ENCODE assay signal across 26 mouse cellular contexts in the genomic region with DNA sequence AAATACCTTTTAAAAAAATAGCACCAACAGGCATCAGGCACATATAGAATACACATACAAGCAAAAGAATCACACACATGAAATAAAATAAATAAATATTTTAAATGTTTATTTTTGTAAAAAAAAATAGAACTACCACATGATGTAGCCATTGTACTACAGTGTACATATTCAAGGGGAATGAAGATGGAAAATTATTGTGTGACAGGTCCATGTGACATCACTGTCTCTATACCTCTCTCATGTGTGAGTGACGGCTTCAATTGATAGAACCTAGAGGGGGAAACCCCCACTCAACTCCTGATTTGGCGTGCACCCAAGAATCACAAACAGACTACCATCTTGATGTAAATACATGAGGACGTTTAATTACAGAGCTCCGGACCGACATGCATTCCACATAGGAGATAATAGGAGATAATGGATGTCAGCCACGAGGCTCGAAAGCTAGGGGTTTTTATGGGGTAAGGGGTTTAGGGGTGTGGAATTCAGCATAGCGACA.
DNase-seq lines count a peak whose midpoint lies in the region; ATAC-seq and TF ChIP-seq lines count a peak whose summit lies in the region.
"Had no signal": no experiment of that assay in that cellular context is flagged by ENCODE, and none has a peak within 500 bp of the region (broad histone marks: within the 10 kb centered on the region; RNA-seq: fewer than 3 reads in every experiment).

No protein-coding gene starts in this region.

- TF ChIP-seq EP300 in heart, adult 2 months (IDR thresholded peaks at IDR 0.05; ENCODE audit: insufficient read depth, low read depth, low read length): no peak

- intact Hi-C loops in heart, adult 2 months (cut with DNase I): no loop called here

- no peak overlapping the region for H3K9ac ChIP-seq in forebrain, embryonic 13.5 days
- no peak overlapping the region for H3K9ac ChIP-seq in forebrain, embryonic 12.5 days
- no peak overlapping the region for H3K9ac ChIP-seq in forebrain, embryonic 15.5 days (replicated peaks)
- no peak overlapping the region for H3K9ac ChIP-seq in forebrain, postnatal 0 days
- H3K9ac ChIP-seq in heart, adult 2 months (ENCODE audit: low read depth, low read length): no peak overlapping the region
- H3K9ac ChIP-seq: embryonic facial prominence, embryonic 13.5 days; embryonic facial prominence, embryonic 15.5 days had no signal

- no peak for TF ChIP-seq POLR2A in heart, adult 2 months (IDR thresholded peaks at IDR 0.05; ENCODE audit: insufficient read depth, low read depth, low read length)
- no peak for TF ChIP-seq POLR2A in brain, embryonic 14.5 days (IDR thresholded peaks at IDR 0.05; ENCODE audit: borderline replicate concordance, extremely low read depth, insufficient read depth, insufficient read length, poor library complexity, severe bottlenecking)

- WGBS in forebrain, embryonic 13.5 days: 47% methylated on average over 8 of the region's 8 CpGs
- 64% methylated on average over 8 of the region's 8 CpGs for WGBS in forebrain, embryonic 12.5 days
- WGBS in forebrain, embryonic 15.5 days: 27% methylated on average over 8 of the region's 8 CpGs
- 36% methylated on average over 8 of the region's 8 CpGs for WGBS in forebrain, postnatal 0 days
- WGBS in heart, adult 2 months: 36% methylated on average over 8 of the region's 8 CpGs

- H3K36me3 ChIP-seq in forebrain, embryonic 13.5 days (ENCODE audit: poor library complexity, severe bottlenecking): no peaks in the 10 kb centered on the region
- H3K36me3 ChIP-seq in forebrain, embryonic 12.5 days (replicated peaks): no peaks in the 10 kb centered on the region
- H3K36me3 ChIP-seq in forebrain, embryonic 15.5 days: no peaks in the 10 kb centered on the region
- H3K36me3 ChIP-seq in forebrain, postnatal 0 days (ENCODE audit: insufficient read depth): no peaks in the 10 kb centered on the region
- H3K36me3 ChIP-seq in heart, adult 2 months (ENCODE audit: control insufficient read depth, insufficient read depth, low read length): no peaks in the 10 kb centered on the region
- H3K36me3 ChIP-seq: embryonic facial prominence, embryonic 13.5 days; embryonic facial prominence, embryonic 15.5 days; G1E had no signal

- H3K4me1 ChIP-seq in forebrain, embryonic 13.5 days: no peaks in the 10 kb centered on the region
- no peaks in the 10 kb centered on the region for H3K4me1 ChIP-seq in forebrain, embryonic 12.5 days
- no peaks in the 10 kb centered on the region for H3K4me1 ChIP-seq in forebrain, embryonic 15.5 days
- H3K4me1 ChIP-seq in forebrain, postnatal 0 days (ENCODE audit: insufficient read depth): no peaks in the 10 kb centered on the region
- no peaks in the 10 kb centered on the region for H3K4me1 ChIP-seq in heart, adult 2 months (ENCODE audit: control insufficient read depth, insufficient read depth, low read length)
- H3K4me1 ChIP-seq: embryonic facial prominence, embryonic 13.5 days; embryonic facial prominence, embryonic 15.5 days had no signal

- no peak overlapping the region for H3K4me2 ChIP-seq in forebrain, embryonic 13.5 days
- no peak overlapping the region for H3K4me2 ChIP-seq in forebrain, embryonic 12.5 days
- H3K4me2 ChIP-seq in forebrain, embryonic 15.5 days (replicated peaks): no peak overlapping the region
- H3K4me2 ChIP-seq in forebrain, postnatal 0 days (ENCODE audit: low read depth): no peak overlapping the region
- H3K4me2 ChIP-seq: embryonic facial prominence, embryonic 13.5 days; embryonic facial prominence, embryonic 15.5 days had no signal

- H3K27ac ChIP-seq in forebrain, embryonic 13.5 days: no peak overlapping the region
- H3K27ac ChIP-seq in forebrain, embryonic 12.5 days: no peak overlapping the region
- no peak overlapping the region for H3K27ac ChIP-seq in forebrain, embryonic 15.5 days (replicated peaks)
- no peak overlapping the region for H3K27ac ChIP-seq in forebrain, postnatal 0 days (ENCODE audit: low read depth, low read length)
- no peak overlapping the region for H3K27ac ChIP-seq in heart, adult 2 months
- H3K27ac ChIP-seq: embryonic facial prominence, embryonic 13.5 days; embryonic facial prominence, embryonic 15.5 days had no signal

- H3K4me3 ChIP-seq in forebrain, embryonic 13.5 days: no peak overlapping the region
- no peak overlapping the region for H3K4me3 ChIP-seq in forebrain, embryonic 12.5 days (replicated peaks)
- no peak overlapping the region for H3K4me3 ChIP-seq in forebrain, embryonic 15.5 days
- H3K4me3 ChIP-seq in forebrain, postnatal 0 days (ENCODE audit: low read depth, low read length): no peak overlapping the region
- H3K4me3 ChIP-seq in heart, adult 2 months: no peak overlapping the region
- H3K4me3 ChIP-seq: embryonic facial prominence, embryonic 13.5 days; embryonic facial prominence, embryonic 15.5 days had no signal

- H3K79me2 ChIP-seq in heart, adult 2 months (replicated peaks; ENCODE audit: control insufficient read depth, insufficient read depth, low read length): no peaks in the 10 kb centered on the region

- no peaks in the 10 kb centered on the region for H3K27me3 ChIP-seq in forebrain, embryonic 13.5 days
- H3K27me3 ChIP-seq in forebrain, embryonic 12.5 days: no peaks in the 10 kb centered on the region
- H3K27me3 ChIP-seq in forebrain, embryonic 15.5 days: no peaks in the 10 kb centered on the region
- H3K27me3 ChIP-seq in forebrain, postnatal 0 days (ENCODE audit: insufficient read depth, low read length): no peaks in the 10 kb centered on the region
- H3K27me3 ChIP-seq in heart, adult 2 months (ENCODE audit: control insufficient read depth, insufficient read depth, low read length): no peaks in the 10 kb centered on the region
- H3K27me3 ChIP-seq: CH12.LX; embryonic facial prominence, embryonic 13.5 days; embryonic facial prominence, embryonic 15.5 days; Patski had no signal

- no peak for TF ChIP-seq CTCF in forebrain, postnatal 0 days (IDR thresholded peaks at IDR 0.05; ENCODE audit: low read depth)
- TF ChIP-seq CTCF in heart, adult 2 months (IDR thresholded peaks at IDR 0.05): no peak
- no peak for TF ChIP-seq CTCF in brain, embryonic 14.5 days (IDR thresholded peaks at IDR 0.05; ENCODE audit: borderline replicate concordance, extremely low read depth, insufficient read depth, insufficient read length)

- DNase-seq in forebrain, postnatal 0 days: no peak
- peak; percentile 65 for DNase-seq in heart, adult 11 months
- no peak for DNase-seq in heart, adult 2 months
- peak; percentile 58 for DNase-seq in brain, embryonic 14.5 days (ENCODE audit: low read depth)
- DNase-seq: adrenal gland, adult 8-10 months; adrenal gland, postnatal 14 days; adrenal gland, postnatal 36 days; B cell, adult 2 months; cerebellum, adult 11 months; cerebellum, adult 18-20 months; cerebellum, adult 8-10 months; cerebellum, adult 9-11 months; cerebellum, postnatal 14 days; cerebellum, postnatal 36 days; embryo, embryonic 11 days had no signal

- peak; percentile 65; the same call in 1 of the 2 replicates for ATAC-seq in forebrain, embryonic 13.5 days
- no peak for ATAC-seq in forebrain, embryonic 12.5 days (ENCODE audit: low FRiP score)
- ATAC-seq in forebrain, embryonic 15.5 days (replicated peaks): 0 out of 2 replicates have a peak, but pooled peaks have one; percentile 58
- ATAC-seq in forebrain, postnatal 0 days: no peak
- no peak for ATAC-seq in erythroblast, adult 5-6 weeks (replicated peaks; ENCODE audit: low FRiP score, poor library complexity, severe bottlenecking)
- ATAC-seq: activated CD4-positive, CD25-positive, alpha-beta regulatory T cell, adult 4 months; CD4-positive, CD25-positive, alpha-beta regulatory T cell, adult 4 months; Patski had no signal

- no peaks in the 10 kb centered on the region for H3K9me3 ChIP-seq in forebrain, embryonic 13.5 days (replicated peaks)
- H3K9me3 ChIP-seq in forebrain, embryonic 12.5 days: no peaks in the 10 kb centered on the region
- no peaks in the 10 kb centered on the region for H3K9me3 ChIP-seq in forebrain, embryonic 15.5 days
- no peaks in the 10 kb centered on the region for H3K9me3 ChIP-seq in forebrain, postnatal 0 days (ENCODE audit: low read length)
- H3K9me3 ChIP-seq: embryonic facial prominence, embryonic 13.5 days; embryonic facial prominence, embryonic 15.5 days; G1E had no signal

Comparison
In these comparisons a context has a peak if more than half of its experiments do, and no peak if none do; other contexts are left out.
1. ATAC-seq: peak in forebrain, embryonic 13.5 days (single experiment) and forebrain, embryonic 15.5 days (single experiment); none in forebrain, embryonic 12.5 days (single experiment), forebrain, postnatal 0 days (single experiment) and erythroblast, adult 5-6 weeks (single experiment).
2. DNase-seq: peak in heart, adult 11 months (single experiment) and brain, embryonic 14.5 days (single experiment); none in forebrain, postnatal 0 days (single experiment) and heart, adult 2 months (0 of 2).